Mouse (Mus musculus) frontal cortex, postnatal 25 days (tissue): ENCODE results near the gene Irf5.

ENCODE experiments used
- DNase-seq, 2 experiments: peaks; one replicate each; pipeline ENCODE4 v3.0.0; 2022; ENCODE audit warnings: low spot score in 2 of 2

Irf5 gene

GRCm38 (mm10) chr6:29526281-29527251, at the start of gene Irf5:
Irf5 (plus strand) TSS chr6:29526625.
- no peak for DNase-seq

GRCm38 (mm10) chr6:29482691-29483090, 43.7 kb upstream of the Irf5 start:
- DNase-seq, result no peak

GRCm38 (mm10) chr6:29484716-29485559, 41.5 kb upstream of the Irf5 start:
- DNase-seq, result peak; percentile 23 to 47

DNA sequence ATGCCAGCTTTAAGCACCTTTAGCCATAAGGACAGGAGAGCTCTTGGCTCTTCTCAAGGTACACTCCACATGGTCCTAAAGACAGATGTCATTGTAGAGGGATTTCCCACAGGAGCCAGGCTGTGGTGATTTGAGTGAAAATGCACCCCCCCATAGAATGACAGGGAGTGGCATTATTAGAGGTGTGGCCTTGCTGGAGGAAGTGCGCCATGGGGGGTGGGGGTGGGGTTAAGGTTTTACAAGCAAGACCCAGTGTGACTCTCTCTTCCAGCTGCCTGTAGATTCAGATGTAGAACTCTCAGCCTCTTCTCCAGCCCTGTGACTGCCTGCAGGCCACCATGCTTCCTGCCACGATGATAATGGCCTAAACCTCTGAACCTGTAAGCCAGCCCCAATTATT, 40.5 kb upstream of the Irf5 start:
- DNase-seq, result no peak

DNA sequence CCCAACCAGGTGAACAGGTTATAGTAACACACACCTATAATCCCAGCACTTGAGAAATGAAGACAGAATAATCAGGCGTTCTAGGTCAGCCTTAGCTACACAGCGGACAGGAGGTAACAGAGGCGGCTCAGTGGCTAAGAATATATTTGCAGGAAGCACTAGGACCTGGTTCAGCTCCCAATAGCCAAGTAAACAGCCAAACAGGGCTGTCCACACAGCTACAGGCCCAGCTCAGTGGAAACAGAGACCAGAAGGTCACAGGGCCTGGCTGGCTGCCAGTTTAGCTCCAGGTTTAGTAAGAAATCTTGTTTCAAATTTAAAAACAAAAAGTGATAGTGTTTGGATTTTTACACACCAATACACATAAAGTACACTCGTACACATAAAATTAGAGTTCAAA, 32.3 kb upstream of the Irf5 start:
- no peak for DNase-seq

DNA sequence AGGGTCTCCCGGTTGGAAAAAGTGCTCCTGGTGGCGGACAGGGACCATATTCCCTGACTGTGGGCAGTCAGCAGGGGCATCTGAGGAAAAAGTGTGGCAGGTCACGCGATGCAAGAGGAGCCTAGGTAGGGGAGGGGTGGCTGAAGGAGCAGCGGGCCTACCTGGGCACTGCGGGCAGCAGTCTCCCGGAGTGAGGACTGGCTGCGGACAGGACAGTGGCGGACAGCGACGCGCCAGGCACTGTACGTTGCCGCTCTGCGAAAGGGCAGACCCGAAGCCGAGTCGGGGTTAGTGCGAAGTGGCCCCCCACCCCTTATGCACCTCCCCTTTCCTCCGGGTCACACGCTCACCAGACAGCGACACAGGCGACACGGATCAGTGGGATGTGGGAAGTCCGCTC, 30.2 kb upstream of the Irf5 start:
- no peak for DNase-seq

DNA sequence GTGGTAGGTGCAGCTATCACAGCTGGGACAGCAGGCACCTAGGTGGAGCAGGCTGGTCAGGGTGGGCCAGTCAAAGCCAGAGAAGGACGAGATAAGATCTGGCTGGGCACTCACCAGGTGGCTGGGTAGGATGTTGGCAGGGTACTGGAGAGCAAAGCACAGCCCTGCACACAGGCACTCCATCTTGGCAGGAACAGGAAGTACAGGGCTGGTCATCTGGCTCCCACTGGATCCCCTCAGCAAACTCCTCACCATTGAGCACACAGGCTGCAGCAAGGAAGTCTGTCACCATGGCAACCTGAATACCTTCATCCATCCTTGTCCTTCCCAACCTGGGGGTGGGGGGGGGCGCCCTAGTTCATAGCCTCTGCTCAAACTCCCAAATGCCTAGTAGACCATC, 28.6 kb upstream of the Irf5 start:
- DNase-seq, result no peak

- no peak for DNase-seq
These were observed 26.2 kb upstream of the Irf5 start for GRCm38 (mm10) chr6:29500177-29500576.

DNA sequence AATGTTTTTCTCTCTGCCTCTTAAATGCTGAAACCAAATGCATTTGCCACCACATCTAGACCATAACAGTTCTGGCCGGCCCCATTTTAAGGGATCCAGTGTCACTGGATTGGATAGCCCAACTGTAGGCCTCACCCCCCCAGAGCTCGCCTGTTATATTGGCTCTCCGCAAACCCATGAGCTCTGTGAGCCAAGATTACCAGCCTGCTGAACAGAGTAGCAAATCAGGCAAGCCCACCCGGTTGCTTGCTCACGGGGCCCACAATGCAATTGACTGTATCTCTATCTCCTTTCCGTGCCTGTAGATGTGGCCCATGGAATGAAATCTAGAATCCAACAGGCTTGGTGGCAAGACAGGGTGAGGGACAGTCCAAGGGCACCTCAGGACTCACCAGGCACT, 25.6 kb upstream of the Irf5 start:
- no peak for DNase-seq

GRCm38 (mm10) chr6:29501599-29501998, 24.8 kb upstream of the Irf5 start:
- DNase-seq, result no peak

DNA sequence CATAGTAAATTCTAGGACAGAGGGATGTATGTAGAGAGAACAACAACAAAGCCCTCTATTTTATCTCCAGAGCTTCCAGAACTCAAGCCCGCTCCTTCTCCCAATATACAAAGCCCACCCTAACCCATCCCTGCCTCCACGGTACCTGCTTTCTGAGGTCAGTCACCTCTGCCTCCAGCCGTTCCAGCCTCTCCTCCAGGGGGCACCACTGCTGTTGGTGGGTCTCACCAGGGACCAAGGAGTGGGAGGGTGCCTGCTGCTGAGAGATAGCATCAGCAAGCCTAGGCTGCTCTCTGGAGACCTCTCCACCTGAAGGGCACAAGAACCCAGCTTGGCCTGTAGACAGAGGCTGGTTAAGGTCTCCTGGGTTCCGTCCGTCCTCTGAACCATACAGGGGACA, 20.9 kb upstream of the Irf5 start:
- no peak for DNase-seq

DNA sequence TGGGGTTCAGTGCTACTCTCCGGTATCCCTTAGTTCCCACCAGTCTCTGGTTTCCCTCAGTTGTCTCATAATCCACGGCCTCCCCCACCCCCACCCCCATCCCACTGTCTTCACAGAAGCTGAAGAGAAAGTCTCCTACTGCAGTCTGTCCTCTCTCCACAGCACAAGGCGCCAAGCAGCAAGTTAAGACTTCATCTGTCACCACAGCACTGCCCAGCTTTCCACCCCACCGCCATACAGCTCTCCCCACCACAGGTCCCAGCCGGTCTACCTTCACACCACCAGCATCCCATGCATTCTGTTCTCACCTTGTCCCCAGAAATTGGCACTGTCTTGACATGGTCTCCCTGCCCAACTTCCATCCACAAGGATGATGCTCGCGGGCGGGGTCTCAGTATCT, 19.6 kb upstream of the Irf5 start:
- no peak for DNase-seq

DNA sequence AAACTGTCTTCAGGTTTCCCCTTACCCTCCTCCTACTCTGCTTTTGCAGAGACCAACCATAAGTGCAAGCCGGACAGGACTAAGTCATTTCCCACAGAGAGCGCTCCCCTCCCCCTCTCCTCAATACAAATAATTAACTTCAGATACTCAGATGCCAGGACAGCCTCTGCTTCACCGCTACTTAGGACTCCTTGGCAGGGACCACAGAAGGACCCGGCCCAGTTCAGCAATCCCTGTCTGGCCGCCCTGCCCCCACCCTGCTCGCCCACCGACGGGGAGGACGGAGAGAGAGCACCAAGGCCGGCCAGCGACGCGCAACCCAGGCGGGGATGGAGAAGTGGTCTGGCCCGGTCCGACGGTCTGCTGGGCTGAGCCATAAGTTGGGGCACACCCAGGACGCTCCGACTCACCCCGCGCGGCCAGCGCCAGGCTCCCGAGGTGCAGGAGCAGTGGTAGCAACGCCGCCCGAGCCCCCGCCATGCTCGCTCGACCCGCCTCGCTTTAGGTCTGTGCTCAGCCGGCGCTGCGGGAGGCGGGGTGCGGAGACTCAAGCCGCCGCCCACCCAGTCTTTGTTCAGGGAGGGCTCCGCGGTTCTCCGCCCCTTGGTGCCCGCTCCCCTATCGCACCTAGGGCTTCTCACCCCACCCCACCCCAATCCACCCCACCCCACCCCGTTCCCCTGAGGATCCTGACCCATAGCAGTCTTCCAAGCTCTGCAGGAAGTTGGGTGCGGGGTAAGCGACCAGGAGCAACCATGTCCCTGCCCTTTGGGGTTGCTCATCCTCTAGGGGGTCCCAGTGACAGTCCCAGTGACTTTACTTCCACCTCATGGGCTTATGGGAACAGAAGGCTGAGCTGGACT, 18.7 kb upstream of the Irf5 start, which contains the start of gene Kcp:
Gene Kcp, minus strand, starts transcription at position 506 of the 863 bp plus-strand sequence.
- no peak for DNase-seq

DNA sequence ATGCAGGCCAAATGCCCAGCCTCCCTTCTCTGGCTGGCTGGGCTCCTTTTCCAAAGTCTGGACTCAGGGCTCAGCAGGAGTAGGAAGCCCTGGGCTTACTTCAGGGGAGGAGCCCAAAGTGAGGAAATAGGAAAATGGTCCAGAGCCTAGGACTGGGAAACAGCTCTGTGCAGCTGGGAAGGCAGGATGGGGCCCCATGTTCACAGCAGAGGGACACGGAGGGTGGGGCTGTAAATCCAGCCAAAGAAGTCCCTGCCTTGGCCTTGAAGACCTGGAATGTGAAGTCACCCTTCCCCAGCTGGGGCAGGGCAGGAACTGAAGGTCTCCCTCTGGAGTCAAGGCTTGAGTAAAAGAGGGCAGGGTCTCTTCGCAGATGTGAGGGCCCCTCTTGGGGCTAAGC, 17.3 kb upstream of the Irf5 start:
- no peak for DNase-seq

GRCm38 (mm10) chr6:29513284-29513683, 13.1 kb upstream of the Irf5 start:
- no peak for DNase-seq

- DNase-seq, result peak; percentile 48 to 57
These were observed 9.3 kb upstream of the Irf5 start for GRCm38 (mm10) chr6:29517139-29517538.

GRCm38 (mm10) chr6:29522626-29523300, 3.7 kb upstream of the Irf5 start:
- no peak for DNase-seq

GRCm38 (mm10) chr6:29523301-29524033, 3.0 kb upstream of the Irf5 start:
- no peak for DNase-seq

- no peak for DNase-seq
These were observed 2.4 kb upstream of the Irf5 start for GRCm38 (mm10) chr6:29524034-29524489.

GRCm38 (mm10) chr6:29525256-29525655, 1.2 kb upstream of the Irf5 start:
- no peak for DNase-seq
